Mouse (Mus musculus): Measurements from ENCODE around the gene Cacnb4.

DNA sequence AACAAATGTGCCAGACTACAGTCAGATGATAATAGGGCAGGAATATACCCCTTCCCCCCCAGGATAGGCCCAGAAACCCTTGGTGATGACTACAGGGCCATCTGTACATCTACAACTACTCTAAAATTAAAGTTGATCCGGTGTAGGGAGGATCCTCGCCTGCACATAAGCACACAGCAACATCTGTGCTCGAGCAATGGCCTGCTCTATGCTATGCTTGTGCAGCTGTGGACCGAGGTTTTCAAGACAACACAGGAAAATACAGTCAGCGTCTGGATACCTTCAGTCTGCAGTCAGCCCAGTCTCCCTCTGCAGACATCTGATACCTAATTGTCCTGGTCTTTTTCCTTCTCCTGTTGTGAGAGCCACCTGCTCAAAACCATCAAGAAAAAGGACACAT, 83.4 kb downstream of the Cacnb4 start:
- TF ChIP-seq TAL1 (IDR thresholded peaks at IDR 0.05; ENCODE audit: low read length) = no peak
- TF ChIP-seq GATA1 (IDR thresholded peaks at IDR 0.05; ENCODE audit: low read length) = no peak

All from erythroblast, embryonic 14.5 days (primary cell).